8 mouse cellular contexts compared by ENCODE assay signal in the genomic region with DNA sequence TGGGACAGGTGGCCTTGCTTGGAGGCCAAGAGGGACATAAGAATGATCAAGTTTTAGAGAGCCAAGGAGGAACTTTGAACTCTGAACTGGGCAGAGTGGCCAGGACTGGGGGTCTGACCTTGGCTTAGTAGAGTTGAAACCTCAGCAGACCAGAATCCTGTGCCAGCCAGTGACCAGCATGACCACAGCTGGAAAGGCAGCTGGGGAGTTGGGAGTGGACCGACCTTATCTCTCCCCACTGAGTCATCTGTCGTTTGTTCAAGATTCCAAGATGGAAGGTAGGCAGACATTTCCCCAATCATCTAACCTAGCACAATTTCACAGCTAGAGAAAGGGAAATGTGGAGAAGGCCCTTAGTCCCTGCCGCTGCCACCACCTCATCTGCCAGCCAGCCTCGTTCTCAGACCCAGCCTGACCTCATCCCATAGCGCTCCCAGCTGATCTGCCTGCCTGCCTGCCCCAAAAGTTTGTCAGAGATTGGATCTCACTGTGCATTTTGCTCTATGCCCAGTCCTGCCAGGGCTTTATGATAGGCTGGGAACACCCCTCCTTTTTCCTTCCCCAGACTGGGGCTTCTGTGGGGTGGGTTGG. TPM values are rescaled to one million over a fixed set of nuclear protein-coding genes. Genes with fewer than 3 reads are reported as not detected.
DNase-seq lines count a peak whose midpoint lies in the region; ATAC-seq and TF ChIP-seq lines count a peak whose summit lies in the region.

No protein-coding gene starts in this region.

- peak overlapping the region; percentile 27; the same call in 1 of the 2 replicates for H3K4me3 ChIP-seq in layer of hippocampus, adult 2 months
- H3K4me3 ChIP-seq in intestine, embryonic 15.5 days (replicated peaks), result peak overlapping the region; percentile 7
- peak overlapping the region; percentile 6; the same call in 1 of the 2 replicates for H3K4me3 ChIP-seq in neural tube, embryonic 13.5 days

- no peak overlapping the region for H3K9ac ChIP-seq in intestine, embryonic 15.5 days
- peak overlapping the region; percentile 63 for H3K9ac ChIP-seq in neural tube, embryonic 13.5 days

- H3K27me3 ChIP-seq in intestine, embryonic 15.5 days (replicated peaks), result 0 out of 2 replicates have a peak, but pooled peaks cover 4% of the 10 kb centered on the region
- H3K27me3 ChIP-seq in neural tube, embryonic 13.5 days, result peaks cover 19% of the 10 kb centered on the region

- TF ChIP-seq CTCF in layer of hippocampus, adult 2 months (conservative IDR thresholded peaks at IDR 0.05), result no peak

- H3K27ac ChIP-seq in layer of hippocampus, adult 2 months, result peak overlapping the region; percentile 39; the same call in 1 of the 2 replicates
- H3K27ac ChIP-seq in intestine, embryonic 15.5 days, result no peak overlapping the region
- H3K27ac ChIP-seq in neural tube, embryonic 13.5 days (replicated peaks), result peak overlapping the region; percentile 92

- peak overlapping the region; percentile 56 for H3K4me2 ChIP-seq in intestine, embryonic 15.5 days (replicated peaks)
- peak overlapping the region; percentile 49 for H3K4me2 ChIP-seq in neural tube, embryonic 13.5 days

- H3K4me1 ChIP-seq in intestine, embryonic 15.5 days (replicated peaks), result peaks cover 23% of the 10 kb centered on the region
- peaks cover 57% of the 10 kb centered on the region for H3K4me1 ChIP-seq in neural tube, embryonic 13.5 days (replicated peaks)

- DNase-seq in layer of hippocampus, adult 2 months (ENCODE audit: low spot score in 2 of 2), result no peak
- no peak for DNase-seq in layer of hippocampus, postnatal 36 days
- DNase-seq in adrenal gland, postnatal 36 days, result peak; percentile 51 to 52
- no peak for DNase-seq in cerebellum, postnatal 14 days
- no peak for DNase-seq in thymus, postnatal 36 days
- DNase-seq in spleen, postnatal 10 days (ENCODE audit: low spot score in 2 of 2), result no peak

- H3K9me3 ChIP-seq in intestine, embryonic 15.5 days, result no peaks in the 10 kb centered on the region
- no peaks in the 10 kb centered on the region for H3K9me3 ChIP-seq in neural tube, embryonic 13.5 days

- WGBS in intestine, embryonic 15.5 days, result 45% methylated on average over 5 of the region's 5 CpGs
- WGBS in neural tube, embryonic 13.5 days, result 29% methylated on average over 5 of the region's 5 CpGs

- H3K36me3 ChIP-seq in intestine, embryonic 15.5 days, result no peaks in the 10 kb centered on the region
- no peaks in the 10 kb centered on the region for H3K36me3 ChIP-seq in neural tube, embryonic 13.5 days

- ATAC-seq in intestine, embryonic 15.5 days, result peak; percentile 37; the same call in 1 of the 2 replicates
- no peak for ATAC-seq in neural tube, embryonic 13.5 days (ENCODE audit: low read depth)

RNA-seq across cellular contexts. Expression of gene Btrc, which starts 53.1 kb away (rescaled TPM):
- 10 to 100 TPM; 92.9 to 93.9 TPM for total RNA-seq in layer of hippocampus, adult 2 months (2021)
- 10 to 100 TPM; 90.8 to 98.2 TPM for total RNA-seq in layer of hippocampus, postnatal 36 days (2021)
- total RNA-seq in adrenal gland, postnatal 36 days (2021), result 10 to 100 TPM; 33.8 to 37.3 TPM
- 31.8 and 32.7 TPM in 2 replicates for polyA plus RNA-seq in intestine, embryonic 15.5 days (2015; fragmentation: Nextera tagmentation; extraction: Ambion mirVana)
- polyA plus RNA-seq in neural tube, embryonic 13.5 days (2015; fragmentation: Nextera tagmentation; extraction: Ambion mirVana), result 67.7 and 72.7 TPM in 2 replicates

Comparison
In these comparisons a context has a peak if more than half of its experiments do, and no peak if none do; other contexts are left out.
1. DNase-seq: peak in adrenal gland, postnatal 36 days (2 of 2); none in layer of hippocampus, adult 2 months (0 of 2), layer of hippocampus, postnatal 36 days (0 of 2), cerebellum, postnatal 14 days (0 of 2), thymus, postnatal 36 days (0 of 2) and spleen, postnatal 10 days (0 of 2).
2. Peak in every context shown above with its lines, with median percentiles within 50 percentile points of each other: H3K4me3 ChIP-seq.